Mouse (Mus musculus): ENCODE data around the gene H2al1b. TPM values are rescaled to one million over a fixed set of nuclear protein-coding genes. Genes with fewer than 3 reads are reported as not detected.
"Not testable (repeated sequence)": the region's sequence is repeated elsewhere in the genome, so short reads cannot be mapped to it uniquely, and the experiment has no call there.

H2al1b gene
- not detected for total RNA-seq (2021)
- long read RNA-seq, experiment 1, result 0 reads
- long read RNA-seq, experiment 2, result 0 reads

DNA sequence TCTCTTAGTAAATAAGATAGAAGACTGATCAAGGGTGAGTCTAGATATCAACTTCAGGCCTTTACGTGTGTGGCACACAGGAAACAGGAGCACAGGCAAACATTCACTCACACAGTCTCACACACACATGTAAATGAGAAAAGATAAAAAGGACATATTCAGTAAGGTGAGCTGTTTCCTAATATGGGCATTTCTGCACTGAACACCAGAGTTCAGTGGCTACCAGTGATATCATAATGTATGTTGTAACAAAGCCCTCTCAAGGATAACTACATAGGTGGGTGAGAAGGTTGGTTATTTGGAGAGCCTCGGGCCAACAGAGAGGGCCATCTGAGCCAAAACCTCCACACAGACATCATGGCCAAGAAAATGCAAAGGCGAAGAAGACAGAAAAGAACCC, at the start of gene H2al1b:
Gene H2al1b, plus strand, starts transcription at position 301 of the 400 bp plus-strand sequence.
- H3K4me3 ChIP-seq; intact Hi-C loops (cut with DNase I); DNase-seq (ENCODE audit: extremely low spot score in 1 of 2, low spot score in 2 of 2); H3K27ac ChIP-seq: not testable (repeated sequence)

DNA sequence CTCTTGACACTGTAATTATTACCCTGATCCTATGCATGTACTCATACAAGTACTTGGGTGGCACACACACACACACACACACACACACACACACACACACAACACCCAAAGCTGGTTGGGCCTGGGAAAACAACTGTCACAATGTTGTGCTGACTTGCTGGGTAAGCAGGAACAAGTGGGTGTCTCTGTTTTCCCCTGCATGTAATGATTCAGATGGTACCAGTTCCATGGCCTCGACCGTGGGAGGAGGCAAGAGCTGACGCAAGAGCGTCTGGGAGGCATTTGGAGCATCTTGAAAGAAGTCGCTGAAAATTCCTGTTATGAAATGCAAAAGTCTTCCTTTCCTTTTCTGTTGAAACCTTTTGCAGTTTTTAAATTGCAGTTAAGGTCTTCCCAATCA, 48.2 kb upstream of the H2al1b start:
- no peak for TF ChIP-seq CTCF (IDR thresholded peaks at IDR 0.05)
- no peak overlapping the region for H3K27ac ChIP-seq
- intact Hi-C loops (cut with DNase I), result no loop called here
- DNase-seq (ENCODE audit: extremely low spot score in 1 of 2, low spot score in 2 of 2), result peak; percentile 37 to 42
- H3K4me3 ChIP-seq, result no peak overlapping the region

DNA sequence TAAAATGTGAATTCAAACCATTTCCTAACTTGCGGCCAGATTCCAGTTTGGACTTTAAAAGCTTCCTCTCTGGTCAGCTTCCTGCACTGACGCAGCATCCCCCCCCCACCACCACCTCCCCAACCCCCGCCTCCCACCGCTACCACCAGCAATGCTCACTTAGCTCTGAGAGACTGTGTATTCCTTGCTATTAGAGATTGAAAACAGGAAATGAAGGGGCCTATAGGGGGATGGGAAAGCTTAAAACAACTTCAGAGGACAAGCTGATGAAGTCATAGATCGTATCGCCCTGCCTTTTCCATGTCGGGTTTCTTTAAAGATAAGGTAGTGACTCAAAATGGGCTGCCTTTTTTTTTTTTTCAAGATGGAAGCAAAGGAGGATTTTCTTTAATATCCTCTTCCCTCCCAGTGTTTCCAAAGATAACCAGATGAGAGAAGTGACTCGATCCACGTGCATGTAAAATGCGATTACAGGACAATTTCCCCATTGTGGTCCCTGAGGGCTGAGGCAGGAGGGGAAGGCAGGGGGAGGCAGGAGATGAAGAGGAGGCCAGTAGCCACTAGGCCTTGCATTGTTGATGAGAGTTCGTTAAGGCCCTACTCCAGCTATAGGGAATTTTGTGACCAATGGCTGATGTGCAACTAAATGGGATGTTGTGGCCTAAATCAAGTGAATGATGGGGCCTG, 47.6 kb upstream of the H2al1b start:
- TF ChIP-seq CTCF (IDR thresholded peaks at IDR 0.05), result no peak
- intact Hi-C loops (cut with DNase I), result no loop called here
- Histone ChIP-seq H3K27ac (no peak overlapping the region), H3K4me3 (no peak overlapping the region)
- no peak for DNase-seq (ENCODE audit: extremely low spot score in 1 of 2, low spot score in 2 of 2)

DNA sequence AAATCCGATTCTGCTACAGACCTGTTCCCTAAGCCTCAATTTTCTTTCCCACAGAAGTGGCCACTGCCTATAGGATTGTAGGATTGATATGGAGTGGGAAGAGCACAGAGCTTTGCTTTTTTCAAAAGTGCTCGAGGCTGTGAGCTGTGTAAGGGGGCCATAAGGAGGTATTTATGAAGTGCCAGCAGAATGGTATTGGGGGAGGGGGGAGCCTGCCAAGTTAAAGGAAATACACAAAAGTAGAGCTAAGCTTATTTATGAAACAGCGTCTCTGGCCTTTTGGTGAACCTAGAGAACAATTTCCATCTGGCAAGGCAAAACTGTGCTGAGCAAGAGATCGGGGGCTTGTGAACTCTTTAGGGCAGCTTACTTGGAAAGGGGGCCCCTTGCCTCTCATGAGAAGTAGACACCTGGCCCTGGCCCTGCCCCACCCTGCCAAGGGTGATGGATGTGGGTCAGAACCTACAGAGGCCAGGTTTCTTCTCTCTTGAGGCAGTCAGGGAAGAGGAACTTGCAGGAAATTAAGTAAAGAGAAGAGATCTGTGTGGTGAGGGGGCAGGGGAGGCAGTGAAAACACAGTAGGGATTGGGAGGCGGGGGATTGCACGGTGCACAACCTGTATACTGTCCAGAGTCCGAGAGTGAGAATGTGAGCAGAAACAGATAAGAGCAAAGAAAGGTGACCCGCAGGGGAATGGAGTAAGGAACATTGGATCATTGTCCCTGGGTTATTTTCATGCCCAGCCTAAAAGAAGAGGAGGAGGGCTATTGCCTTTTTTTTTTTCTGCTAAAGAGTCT, 46.5 kb upstream of the H2al1b start:
- intact Hi-C loops (cut with DNase I), result no loop called here
- TF ChIP-seq CTCF (IDR thresholded peaks at IDR 0.05), result no peak

DNA sequence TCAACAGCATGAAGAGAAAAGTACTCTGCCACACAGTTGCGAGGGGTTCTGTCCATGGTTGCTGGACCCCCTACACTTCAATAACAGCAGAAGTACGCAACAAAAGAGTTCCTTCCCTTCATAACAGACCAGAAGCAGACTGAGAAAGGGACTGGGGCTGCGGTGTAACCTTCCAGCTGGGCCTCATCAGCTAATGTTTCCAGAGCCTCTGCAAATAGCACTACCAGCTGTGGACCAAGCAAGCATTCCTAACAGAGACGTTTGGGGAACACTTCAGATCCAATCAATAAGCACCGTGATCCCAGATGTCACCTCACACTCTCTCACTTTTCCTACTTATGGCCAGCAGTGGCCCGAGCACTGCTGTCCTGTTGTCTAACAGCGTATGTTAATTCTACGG, 37.3 kb upstream of the H2al1b start:
- no peak for DNase-seq (ENCODE audit: extremely low spot score in 1 of 2, low spot score in 2 of 2)
- no peak for TF ChIP-seq CTCF (IDR thresholded peaks at IDR 0.05)
- intact Hi-C loops (cut with DNase I), result no loop called here

More for the DNA sequence above, 46.5 kb upstream of the H2al1b start:
- H3K27ac ChIP-seq, result no peak overlapping the region
- H3K4me3 ChIP-seq, result no peak overlapping the region
- no peak for DNase-seq (ENCODE audit: extremely low spot score in 1 of 2, low spot score in 2 of 2)

DNA sequence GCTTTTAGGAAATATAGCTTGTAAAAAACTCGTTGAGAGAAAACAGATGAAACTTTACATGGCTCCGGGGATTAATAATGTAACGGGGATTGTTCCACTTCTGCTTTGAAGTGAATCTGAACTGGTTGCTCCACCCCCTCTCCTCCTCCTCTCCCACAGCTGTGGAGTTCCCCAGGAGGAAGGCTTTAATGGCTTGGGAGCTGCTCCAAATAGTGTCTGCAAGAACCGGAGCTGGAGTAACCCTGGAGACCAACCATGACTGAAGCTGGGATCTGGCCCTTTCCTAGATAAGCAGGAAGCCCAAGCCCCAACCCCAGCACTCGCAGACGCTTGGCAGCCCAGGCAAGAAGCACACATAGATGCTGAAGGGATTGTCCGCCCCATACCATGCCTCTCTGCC, 34.4 kb upstream of the H2al1b start:
- no peak for DNase-seq (ENCODE audit: extremely low spot score in 1 of 2, low spot score in 2 of 2)
- Histone ChIP-seq H3K4me3 (no peak overlapping the region), H3K27ac (no peak overlapping the region)
- intact Hi-C loops (cut with DNase I), result no loop called here
- TF ChIP-seq CTCF (IDR thresholded peaks at IDR 0.05), result no peak

More for the DNA sequence above, 37.3 kb upstream of the H2al1b start:
- Histone ChIP-seq H3K27ac (no peak overlapping the region), H3K4me3 (no peak overlapping the region)

DNA sequence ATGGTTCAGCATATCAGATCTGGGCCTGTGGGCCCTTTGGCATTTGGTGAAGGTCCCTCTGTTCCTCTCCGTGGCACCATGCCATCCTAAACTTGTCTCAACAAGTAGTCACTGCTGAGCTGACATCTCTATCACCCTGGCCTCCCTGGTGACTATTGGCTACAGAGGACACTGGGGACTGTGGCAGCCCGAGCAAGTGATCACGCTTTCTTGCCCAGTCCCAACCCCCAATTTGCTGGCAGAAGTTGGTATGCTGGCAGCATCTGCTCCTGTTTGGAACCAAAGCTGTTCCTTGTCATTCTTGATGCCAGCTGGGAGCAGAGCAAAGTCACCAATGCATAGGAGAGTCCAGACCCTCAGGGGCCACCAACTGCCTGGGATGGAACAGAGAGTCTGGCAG, 33.2 kb upstream of the H2al1b start:
- intact Hi-C loops (cut with DNase I), result no loop called here
- DNase-seq (ENCODE audit: extremely low spot score in 1 of 2, low spot score in 2 of 2), result peak in 1 of 2 experiments; percentile 7
- no peak overlapping the region for H3K4me3 ChIP-seq
- H3K27ac ChIP-seq, result no peak overlapping the region
- no peak for TF ChIP-seq CTCF (IDR thresholded peaks at IDR 0.05)

DNA sequence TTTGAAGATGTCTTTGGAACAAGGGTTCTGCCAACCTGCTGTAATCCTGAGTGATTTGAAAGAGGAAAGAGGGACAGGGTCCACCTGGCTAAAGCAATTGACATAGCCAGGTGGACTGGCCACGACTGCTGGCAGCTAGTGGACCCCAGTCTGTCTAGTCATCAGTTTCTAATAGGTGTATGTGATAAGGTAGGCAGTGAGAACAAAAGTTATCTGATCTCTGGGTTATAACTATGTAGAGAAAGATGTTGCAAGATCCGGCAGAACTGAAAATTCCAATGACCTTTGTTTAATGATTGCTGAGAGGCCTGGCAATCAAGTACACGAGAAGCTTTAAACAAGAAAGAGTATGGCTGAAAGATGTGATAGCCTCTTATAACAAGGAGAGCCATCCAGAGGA, 29.0 kb upstream of the H2al1b start:
- Histone ChIP-seq H3K4me3 (no peak overlapping the region), H3K27ac (no peak overlapping the region)
- intact Hi-C loops (cut with DNase I), result no loop called here
- TF ChIP-seq CTCF (IDR thresholded peaks at IDR 0.05), result no peak
- DNase-seq (ENCODE audit: extremely low spot score in 1 of 2, low spot score in 2 of 2), result no peak

DNA sequence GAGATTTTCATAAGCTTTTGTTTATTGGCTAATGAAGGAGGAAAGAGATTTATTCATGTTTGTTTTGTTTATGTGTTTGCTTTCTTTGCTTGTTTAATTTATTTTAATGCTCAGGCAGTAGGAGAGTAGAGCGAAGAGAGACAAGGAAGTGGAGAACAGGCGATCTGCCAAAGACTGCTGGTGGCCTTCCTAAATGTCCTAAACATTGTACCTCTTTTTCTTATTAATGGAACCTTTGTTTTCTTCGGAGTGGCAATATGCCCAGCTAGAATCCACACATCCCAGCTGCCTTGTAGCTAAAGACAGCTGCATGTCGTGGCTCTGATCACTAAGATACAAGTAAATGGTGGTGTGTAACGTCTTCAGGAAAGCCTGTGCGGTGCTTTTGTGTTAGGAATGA, 25.1 kb upstream of the H2al1b start:
- intact Hi-C loops (cut with DNase I), result no loop called here
- no peak overlapping the region for H3K4me3 ChIP-seq
- DNase-seq (ENCODE audit: extremely low spot score in 1 of 2, low spot score in 2 of 2), result no peak
- H3K27ac ChIP-seq, result no peak overlapping the region
- TF ChIP-seq CTCF (IDR thresholded peaks at IDR 0.05), result no peak

DNA sequence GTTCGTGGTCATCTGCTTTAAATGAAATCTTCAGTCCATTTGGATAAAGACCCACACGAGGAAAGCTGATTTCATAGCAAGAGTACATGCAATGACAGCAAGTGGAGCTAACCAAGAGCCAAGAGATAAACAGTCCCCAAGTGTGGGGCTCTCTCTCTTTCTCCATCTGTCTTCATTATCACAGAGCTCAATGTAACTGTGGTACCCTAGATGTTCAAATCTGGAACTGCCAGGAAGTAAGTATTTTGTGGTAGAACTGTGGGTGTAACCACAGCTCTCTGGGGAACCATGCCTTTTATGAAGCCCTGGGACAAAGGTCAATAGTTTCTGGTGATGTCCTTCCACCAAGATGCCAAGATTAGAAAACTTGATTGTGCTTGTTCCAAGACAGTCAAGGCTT, 21.5 kb upstream of the H2al1b start:
- intact Hi-C loops (cut with DNase I), result no loop called here
- no peak for TF ChIP-seq CTCF (IDR thresholded peaks at IDR 0.05)
- DNase-seq (ENCODE audit: extremely low spot score in 1 of 2, low spot score in 2 of 2), result no peak
- Histone ChIP-seq H3K4me3 (no peak overlapping the region), H3K27ac (no peak overlapping the region)

DNA sequence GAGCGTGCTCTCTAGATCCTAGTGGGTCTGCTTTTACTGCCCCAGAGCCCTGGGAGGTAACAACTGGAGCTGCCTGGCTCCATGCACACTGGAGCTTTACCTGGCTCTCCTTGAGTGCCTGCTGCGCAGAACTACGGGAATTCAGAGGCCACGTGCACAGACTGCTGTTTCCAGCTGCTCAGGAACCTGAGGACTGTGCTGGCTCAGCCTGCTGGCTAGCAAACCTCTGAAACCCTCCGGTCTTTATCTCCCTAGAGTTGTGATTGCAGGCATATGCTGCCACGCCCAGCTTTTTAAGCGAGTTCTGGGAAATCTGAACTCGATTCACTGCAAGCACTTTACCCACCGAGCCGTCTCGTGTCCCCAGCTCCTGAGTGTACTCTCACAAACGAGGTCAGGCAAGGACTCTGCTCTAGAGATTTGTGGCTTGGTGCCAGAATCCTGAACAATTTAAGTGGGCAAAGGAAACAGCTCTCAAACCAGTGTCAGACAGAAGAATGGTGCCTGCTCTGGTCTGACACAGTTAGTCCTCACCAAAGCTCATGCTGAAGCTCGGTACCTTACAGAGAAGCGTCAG, 13.8 kb upstream of the H2al1b start:
- TF ChIP-seq CTCF (IDR thresholded peaks at IDR 0.05), result no peak
- intact Hi-C loops (cut with DNase I), result loop anchor here (5.0 kb wide), 1 partner anchor 54 kb away; no protein-coding TSS in a partner anchor
- no peak overlapping the region for H3K4me3 ChIP-seq
- no peak overlapping the region for H3K27ac ChIP-seq
- DNase-seq (ENCODE audit: extremely low spot score in 1 of 2, low spot score in 2 of 2), result no peak

DNA sequence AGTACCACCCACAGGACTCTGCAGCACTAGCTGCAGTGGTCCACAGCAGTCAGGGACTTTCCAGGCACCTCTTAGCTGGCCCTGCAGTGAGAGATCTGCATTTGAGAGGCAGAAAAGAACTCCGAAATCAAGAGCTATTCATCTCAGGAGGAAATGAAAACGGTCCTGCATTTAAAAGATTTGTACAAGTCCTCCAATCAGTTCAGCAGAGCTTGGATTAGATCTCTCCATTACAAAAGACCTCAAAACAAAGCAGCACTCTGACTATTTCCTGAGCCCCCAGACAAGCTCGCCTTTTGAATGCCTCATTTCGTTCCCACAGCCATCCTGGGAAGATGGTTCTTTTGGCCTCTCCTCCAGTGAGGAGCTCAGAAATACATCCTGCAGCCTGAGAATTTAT, 13.0 kb upstream of the H2al1b start:
- no peak for DNase-seq (ENCODE audit: extremely low spot score in 1 of 2, low spot score in 2 of 2)
- no peak for TF ChIP-seq CTCF (IDR thresholded peaks at IDR 0.05)
- Histone ChIP-seq H3K27ac (no peak overlapping the region), H3K4me3 (no peak overlapping the region)
- intact Hi-C loops (cut with DNase I), result loop anchor here (5.0 kb wide), 1 partner anchor 53 kb away; no protein-coding TSS in a partner anchor

DNA sequence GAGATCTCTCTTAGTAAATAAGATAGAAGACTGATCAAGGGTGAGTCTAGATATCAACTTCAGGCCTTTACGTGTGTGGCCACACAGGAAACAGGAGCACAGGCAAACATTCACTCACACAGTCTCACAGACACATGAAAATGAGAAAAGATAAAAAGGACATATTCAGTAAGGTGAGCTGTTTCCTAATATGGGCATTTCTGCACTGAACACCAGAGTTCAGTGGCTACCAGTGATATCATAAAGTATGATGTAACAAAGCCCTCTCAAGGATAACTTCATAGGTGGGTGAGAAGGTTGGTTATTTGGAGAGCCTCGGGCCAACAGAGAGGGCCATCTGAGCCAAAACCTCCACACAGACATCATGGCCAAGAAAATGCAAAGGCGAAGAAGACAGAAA, 3.3 kb upstream of the H2al1b start, which contains the start of gene H2al1a:
Gene H2al1a, plus strand, starts transcription at position 301 of the 400 bp plus-strand sequence.
- H3K4me3 ChIP-seq; H3K27ac ChIP-seq; intact Hi-C loops (cut with DNase I); DNase-seq (ENCODE audit: extremely low spot score in 1 of 2, low spot score in 2 of 2): not testable (repeated sequence)

DNA sequence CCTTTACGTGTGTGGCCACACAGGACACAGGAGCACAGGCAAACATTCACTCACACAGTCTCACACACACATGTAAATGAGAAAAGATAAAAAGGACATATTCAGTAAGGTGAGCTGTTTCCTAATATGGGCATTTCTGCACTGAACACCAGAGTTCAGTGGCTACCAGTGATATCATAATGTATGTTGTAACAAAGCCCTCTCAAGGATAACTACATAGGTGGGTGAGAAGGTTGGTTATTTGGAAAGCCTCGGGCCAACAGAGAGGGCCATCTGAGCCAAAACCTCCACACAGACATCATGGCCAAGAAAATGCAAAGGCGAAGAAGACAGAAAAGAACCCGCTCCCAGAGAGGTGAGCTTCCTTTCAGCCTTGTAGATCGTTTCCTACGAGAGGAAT, 3.1 kb downstream of the H2al1b start, which contains the start of gene H2al1c:
Gene H2al1c, plus strand, starts transcription at position 301 of the 400 bp plus-strand sequence.
- intact Hi-C loops (cut with DNase I); H3K4me3 ChIP-seq; DNase-seq (ENCODE audit: extremely low spot score in 1 of 2, low spot score in 2 of 2); H3K27ac ChIP-seq: not testable (repeated sequence)

DNA sequence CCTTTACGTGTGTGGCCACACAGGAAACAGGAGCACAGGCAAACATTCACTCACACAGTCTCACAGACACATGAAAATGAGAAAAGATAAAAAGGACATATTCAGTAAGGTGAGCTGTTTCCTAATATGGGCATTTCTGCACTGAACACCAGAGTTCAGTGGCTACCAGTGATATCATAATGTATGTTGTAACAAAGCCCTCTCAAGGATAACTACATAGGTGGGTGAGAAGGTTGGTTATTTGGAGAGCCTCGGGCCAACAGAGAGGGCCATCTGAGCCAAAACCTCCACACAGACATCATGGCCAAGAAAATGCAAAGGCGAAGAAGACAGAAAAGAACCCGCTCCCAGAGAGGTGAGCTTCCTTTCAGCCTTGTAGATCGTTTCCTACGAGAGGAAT, 6.3 kb downstream of the H2al1b start, which contains the start of gene H2al1d:
Gene H2al1d, plus strand, starts transcription at position 301 of the 400 bp plus-strand sequence.
- intact Hi-C loops (cut with DNase I); DNase-seq (ENCODE audit: extremely low spot score in 1 of 2, low spot score in 2 of 2); H3K4me3 ChIP-seq; H3K27ac ChIP-seq: not testable (repeated sequence)

DNA sequence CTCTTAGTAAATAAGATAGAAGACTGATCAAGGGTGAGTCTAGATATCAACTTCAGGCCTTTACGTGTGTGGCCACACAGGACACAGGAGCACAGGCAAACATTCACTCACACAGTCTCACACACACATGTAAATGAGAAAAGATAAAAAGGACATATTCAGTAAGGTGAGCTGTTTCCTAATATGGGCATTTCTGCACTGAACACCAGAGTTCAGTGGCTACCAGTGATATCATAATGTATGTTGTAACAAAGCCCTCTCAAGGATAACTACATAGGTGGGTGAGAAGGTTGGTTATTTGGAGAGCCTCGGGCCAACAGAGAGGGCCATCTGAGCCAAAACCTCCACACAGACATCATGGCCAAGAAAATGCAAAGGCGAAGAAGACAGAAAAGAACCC, 9.4 kb downstream of the H2al1b start, which contains the start of gene H2al1e:
Gene H2al1e, plus strand, starts transcription at position 301 of the 400 bp plus-strand sequence.
- DNase-seq (ENCODE audit: extremely low spot score in 1 of 2, low spot score in 2 of 2); H3K4me3 ChIP-seq; H3K27ac ChIP-seq; intact Hi-C loops (cut with DNase I): not testable (repeated sequence)
